Mouse (Mus musculus) lung, embryonic 15.5 days (tissue): Measurements from ENCODE around the gene Scap. TPM values are rescaled to one million over a fixed set of nuclear protein-coding genes. Genes with fewer than 3 reads are reported as not detected.
"Not testable (repeated sequence)": the region's sequence is repeated elsewhere in the genome, so short reads cannot be mapped to it uniquely, and the experiment has no call there.

Source experiments
- ATAC-seq: fragments of 200-750 bp; cut with Nextera tagmentation; 2 replicates; pipeline ENCODE4 v1.8.0; 2017; ENCODE audit warnings: moderate number of reproducible peaks, borderline replicate concordance; ENCODE audit not compliant: low FRiP score, low TSS enrichment; ENCODE audit errors: extremely low read depth
- H3K27ac ChIP-seq: fragments of 300-500 bp; sonication (generic); 2 replicates; pipeline ENCODE4 v1.5.1; 2015; ENCODE audit warnings: moderate library complexity, mild to moderate bottlenecking, inconsistent platforms
- H3K27me3 ChIP-seq: fragments of 300-500 bp; sonication (generic); 2 replicates; pipeline ENCODE4 v1.6.1; 2015; ENCODE audit warnings: inconsistent platforms
- H3K36me3 ChIP-seq: fragments of 300-500 bp; sonication (generic); 2 replicates; pipeline ENCODE4 v1.6.1; 2015; ENCODE audit warnings: inconsistent platforms
- H3K4me1 ChIP-seq: fragments of 300-500 bp; sonication (generic); 2 replicates; pipeline ENCODE4 v1.6.1; 2015; ENCODE audit warnings: inconsistent platforms
- H3K4me2 ChIP-seq: fragments of 300-500 bp; sonication (generic); 2 replicates; pipeline ENCODE4 v1.6.1; 2015; ENCODE audit warnings: inconsistent platforms, mild to moderate bottlenecking, moderate library complexity
- H3K4me3 ChIP-seq: fragments of 300-500 bp; sonication (generic); 2 replicates; pipeline ENCODE4 v1.5.1; 2015; ENCODE audit warnings: mild to moderate bottlenecking, inconsistent platforms
- H3K9ac ChIP-seq: fragments of 300-500 bp; sonication (generic); 2 replicates; pipeline ENCODE4 v1.6.1; 2015; ENCODE audit warnings: inconsistent platforms
- H3K9me3 ChIP-seq: fragments of 300-500 bp; sonication (generic); 2 replicates; pipeline ENCODE4 v1.6.1; 2016; ENCODE audit warnings: inconsistent platforms
- WGBS: fragments of 180-500 bp; shearing (Covaris S2); methylation state at CpG from one replicate; pipeline ENCODE4 v1.1.7; 2015; 5-methylcytosine and 5-hydroxymethylcytosine counted together
- polyA plus RNA-seq: library from polyadenylated mRNA; unstranded; fragments of >200 nt; fragmentation: Nextera tagmentation; extraction: Ambion mirVana; gene quantifications from 2 replicates; pipeline ENCODE4 v1.2.1, GENCODE M21; 2015

Gene Scap
- polyA plus RNA-seq, 1 experiment from 2014 or later, result 31.0 TPM

DNA sequence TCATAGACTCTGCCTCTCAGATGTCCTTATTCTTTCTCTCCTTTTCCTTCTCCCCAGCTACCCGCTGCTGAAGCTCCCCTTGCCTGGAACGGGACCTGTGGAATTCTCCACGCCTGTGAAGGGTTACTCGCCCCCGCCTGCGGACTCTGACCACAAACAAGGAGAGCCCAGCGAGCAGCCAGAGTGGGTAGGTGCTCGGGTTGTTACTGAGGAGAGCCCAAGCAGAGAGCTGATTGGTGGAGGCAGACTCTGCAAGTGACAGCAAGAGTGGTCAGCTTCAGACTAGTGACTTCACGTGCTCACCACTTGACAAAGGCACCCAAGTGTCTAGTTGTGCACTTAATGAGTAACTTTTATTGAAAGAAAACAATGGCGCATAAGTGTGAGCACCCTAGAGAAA is 29.2 kb downstream of the Scap start:
- H3K4me2 ChIP-seq, result no peak overlapping the region
- no peak overlapping the region for H3K4me3 ChIP-seq
- no peaks in the 10 kb centered on the region for H3K4me1 ChIP-seq
- H3K27me3 ChIP-seq, result no peaks in the 10 kb centered on the region
- no peak overlapping the region for H3K27ac ChIP-seq
- ATAC-seq, result no peak
- H3K9me3 ChIP-seq, result no peaks in the 10 kb centered on the region
- no peaks in the 10 kb centered on the region for H3K36me3 ChIP-seq
- H3K9ac ChIP-seq, result no peak overlapping the region
- 69% methylated on average over 10 of the region's 10 CpGs for WGBS

DNA sequence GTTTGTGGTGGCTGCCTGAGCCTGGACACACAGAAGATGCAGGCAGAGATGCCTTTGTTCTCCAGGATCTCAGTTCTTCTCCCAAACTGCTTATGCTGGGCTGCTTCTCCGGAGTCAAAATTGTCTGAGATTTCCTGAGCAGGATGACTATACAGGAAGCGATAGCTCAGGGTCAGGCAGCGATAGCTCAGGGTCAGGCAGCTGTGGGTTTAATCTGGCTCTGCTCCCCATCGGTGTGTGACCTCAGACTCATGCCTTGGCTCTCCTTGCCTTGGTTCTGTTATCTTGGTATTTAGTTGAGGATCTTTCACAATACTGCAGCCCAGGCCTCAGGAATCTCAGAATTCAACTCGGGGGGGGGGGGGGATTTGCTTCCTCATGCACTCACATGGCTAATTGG is 33.7 kb downstream of the Scap start:
- Histone ChIP-seq H3K9me3 (no peaks in the 10 kb centered on the region), H3K27ac (no peak overlapping the region), H3K27me3 (no peaks in the 10 kb centered on the region), H3K4me2 (no peak overlapping the region), H3K9ac (no peak overlapping the region), H3K36me3 (no peaks in the 10 kb centered on the region), H3K4me3 (no peak overlapping the region), H3K4me1 (no peaks in the 10 kb centered on the region)
- WGBS, result 50% methylated on average over 5 of the region's 5 CpGs
- no peak for ATAC-seq

DNA sequence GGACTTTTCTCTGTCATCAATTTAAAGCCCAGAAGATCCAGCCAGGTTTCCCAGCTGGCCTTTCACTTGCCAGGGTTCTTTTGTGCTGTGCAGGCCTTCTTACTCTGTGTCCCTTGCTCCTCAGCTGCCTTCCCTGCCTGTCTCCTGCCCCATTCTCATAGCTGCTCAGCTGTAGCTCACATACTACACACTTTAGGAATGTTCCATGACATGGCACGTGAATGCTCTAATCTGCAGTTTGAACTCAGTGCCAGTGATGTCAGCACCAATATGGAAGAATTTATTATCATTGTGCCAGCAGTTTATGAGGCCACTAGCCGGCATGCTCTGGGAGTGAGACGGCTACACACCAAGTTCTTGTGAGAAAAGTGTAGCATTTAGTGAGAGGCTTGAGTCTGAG is 36.8 kb downstream of the Scap start:
- Histone ChIP-seq H3K9me3 (no peaks in the 10 kb centered on the region), H3K27ac (no peak overlapping the region), H3K27me3 (no peaks in the 10 kb centered on the region), H3K9ac (no peak overlapping the region), H3K4me3 (no peak overlapping the region), H3K4me1 (no peaks in the 10 kb centered on the region), H3K4me2 (no peak overlapping the region), H3K36me3 (peaks cover 11% of the 10 kb centered on the region; the same call in 1 of the 2 replicates)
- 86% methylated on average over 3 of the region's 3 CpGs for WGBS
- ATAC-seq, result no peak

DNA sequence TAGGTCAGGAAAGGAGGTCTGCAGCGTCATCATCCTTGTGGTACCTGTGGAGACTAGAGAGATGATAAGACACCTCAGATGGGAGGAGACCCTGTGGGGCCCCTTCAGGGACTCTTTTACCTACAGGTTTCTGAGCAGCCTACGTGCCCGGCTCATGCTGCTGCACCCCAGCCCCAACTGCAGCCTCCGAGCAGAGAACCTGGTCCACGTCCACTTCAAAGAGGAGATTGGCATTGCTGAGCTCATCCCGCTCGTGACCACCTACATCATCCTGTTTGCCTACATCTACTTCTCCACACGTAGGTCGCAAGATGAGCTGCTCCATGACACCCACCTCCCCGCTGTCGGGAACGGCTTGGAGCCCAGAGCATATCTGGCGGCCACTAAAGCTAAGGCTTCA is 40.8 kb downstream of the Scap start:
- H3K9ac ChIP-seq, result no peak overlapping the region
- no peaks in the 10 kb centered on the region for H3K4me1 ChIP-seq
- no peaks in the 10 kb centered on the region for H3K9me3 ChIP-seq
- H3K27ac ChIP-seq, result no peak overlapping the region
- 90% methylated on average over 13 of the region's 13 CpGs for WGBS
- no peak overlapping the region for H3K4me3 ChIP-seq
- H3K4me2 ChIP-seq, result no peak overlapping the region
- H3K36me3 ChIP-seq, result peaks cover 21% of the 10 kb centered on the region
- H3K27me3 ChIP-seq, result no peaks in the 10 kb centered on the region
- no peak for ATAC-seq

DNA sequence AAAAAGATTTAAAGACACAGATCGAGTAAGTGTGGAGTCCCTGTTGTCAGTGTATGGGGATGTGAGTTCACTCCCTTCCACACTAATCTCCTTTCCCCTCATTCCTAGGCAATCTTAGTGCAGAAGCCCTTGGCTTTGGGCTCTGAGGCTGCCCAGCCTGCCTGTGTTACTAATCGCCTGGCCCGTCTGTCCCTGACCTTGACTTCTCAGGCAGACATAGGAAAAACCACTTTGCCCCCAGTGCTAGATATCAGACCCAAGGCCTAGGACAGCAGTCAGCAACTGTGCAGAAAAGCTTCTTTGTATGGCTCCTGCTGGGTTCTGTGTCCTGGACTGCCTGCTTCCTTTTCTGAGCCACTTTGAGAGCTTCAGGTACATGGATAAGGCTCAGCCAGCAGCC is 42.6 kb downstream of the Scap start:
- Histone ChIP-seq H3K9ac (no peak overlapping the region), H3K9me3 (no peaks in the 10 kb centered on the region), H3K4me3 (no peak overlapping the region), H3K27me3 (no peaks in the 10 kb centered on the region), H3K36me3 (peaks cover 21% of the 10 kb centered on the region), H3K4me1 (peaks cover under 1% of the 10 kb centered on the region; the same call in 1 of the 2 replicates), H3K4me2 (no peak overlapping the region), H3K27ac (no peak overlapping the region)
- ATAC-seq, result no peak
- 95% methylated on average over 3 of the region's 3 CpGs for WGBS

DNA sequence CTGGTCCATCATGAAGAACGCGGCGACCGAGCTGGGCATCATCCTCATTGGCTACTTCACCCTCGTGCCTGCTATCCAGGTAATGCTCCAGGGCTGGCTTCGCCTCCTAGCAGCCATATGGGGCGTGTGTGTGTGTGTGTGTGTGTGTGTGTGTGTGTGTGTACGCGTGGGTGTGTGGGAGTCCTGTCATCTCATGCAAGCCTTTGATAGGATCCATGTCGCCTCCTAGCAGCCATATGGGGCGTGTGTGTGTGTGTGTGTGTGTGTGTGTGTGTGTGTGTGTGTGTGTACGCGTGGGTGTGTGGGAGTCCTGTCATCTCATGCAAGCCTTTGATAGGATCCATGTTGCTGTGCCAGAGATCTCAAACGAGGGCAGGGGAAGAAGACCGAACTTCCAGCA is 44.6 kb downstream of the Scap start:
- not testable (repeated sequence) for H3K27me3 ChIP-seq, H3K4me1 ChIP-seq, H3K4me3 ChIP-seq, H3K4me2 ChIP-seq, H3K27ac ChIP-seq, H3K9me3 ChIP-seq, H3K9ac ChIP-seq, ATAC-seq
- peaks cover 21% of the 10 kb centered on the region for H3K36me3 ChIP-seq
- 84% methylated on average over 14 of the region's 15 CpGs for WGBS

DNA sequence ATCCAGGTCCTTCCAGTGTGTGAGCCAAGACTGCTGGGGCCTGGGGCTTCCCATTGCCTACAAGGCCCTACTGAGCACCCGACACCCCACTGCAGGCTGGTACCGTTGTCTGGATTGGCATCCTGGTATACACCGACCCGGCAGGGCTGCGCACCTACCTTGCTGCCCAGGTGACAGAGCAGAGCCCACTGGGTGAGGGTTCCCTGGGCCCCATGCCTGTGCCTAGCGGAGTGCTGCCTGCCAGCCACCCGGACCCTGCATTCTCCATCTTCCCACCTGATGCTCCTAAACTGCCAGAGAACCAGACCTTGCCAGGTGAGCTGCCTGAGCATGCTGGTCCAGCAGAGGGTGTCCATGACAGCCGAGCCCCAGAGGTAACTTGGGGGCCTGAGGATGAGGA is 46.3 kb downstream of the Scap start:
- Histone ChIP-seq H3K27me3 (no peaks in the 10 kb centered on the region), H3K4me1 (peaks cover 2% of the 10 kb centered on the region; the same call in 1 of the 2 replicates), H3K27ac (no peak overlapping the region), H3K9me3 (no peaks in the 10 kb centered on the region), H3K36me3 (peaks cover 20% of the 10 kb centered on the region), H3K4me3 (no peak overlapping the region), H3K9ac (no peak overlapping the region), H3K4me2 (no peak overlapping the region)
- 96% methylated on average over 8 of the region's 8 CpGs for WGBS
- ATAC-seq, result no peak

DNA sequence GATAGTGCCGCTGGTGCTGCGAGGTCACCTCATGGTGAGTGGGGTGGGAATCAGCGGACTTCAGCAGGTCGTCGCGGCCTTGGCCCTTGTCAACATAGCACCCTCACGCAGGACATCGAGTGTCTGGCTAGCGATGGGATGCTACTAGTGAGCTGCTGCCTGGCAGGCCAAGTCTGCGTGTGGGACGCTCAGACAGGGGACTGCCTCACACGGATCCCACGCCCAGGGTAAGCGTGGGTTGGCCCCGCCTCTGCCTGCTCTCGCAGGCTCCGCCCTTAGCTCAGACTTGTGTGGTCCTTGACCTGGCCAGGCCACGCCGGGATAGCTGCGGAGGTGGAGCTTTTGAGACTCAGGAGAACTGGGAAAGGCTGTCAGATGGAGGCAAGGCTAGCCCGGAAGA is 47.6 kb downstream of the Scap start:
- ATAC-seq, result peak; percentile 27; the same call in 1 of the 2 replicates
- 27% methylated on average over 21 of the region's 21 CpGs for WGBS
- no peak overlapping the region for H3K27ac ChIP-seq
- H3K27me3 ChIP-seq, result no peaks in the 10 kb centered on the region
- peaks cover 2% of the 10 kb centered on the region; the same call in 1 of the 2 replicates for H3K4me1 ChIP-seq
- H3K36me3 ChIP-seq, result peaks cover 31% of the 10 kb centered on the region
- H3K9ac ChIP-seq, result no peak overlapping the region
- H3K9me3 ChIP-seq, result no peaks in the 10 kb centered on the region
- no peak overlapping the region for H3K4me3 ChIP-seq
- H3K4me2 ChIP-seq, result peak overlapping the region; percentile 23; the same call in 1 of the 2 replicates

DNA sequence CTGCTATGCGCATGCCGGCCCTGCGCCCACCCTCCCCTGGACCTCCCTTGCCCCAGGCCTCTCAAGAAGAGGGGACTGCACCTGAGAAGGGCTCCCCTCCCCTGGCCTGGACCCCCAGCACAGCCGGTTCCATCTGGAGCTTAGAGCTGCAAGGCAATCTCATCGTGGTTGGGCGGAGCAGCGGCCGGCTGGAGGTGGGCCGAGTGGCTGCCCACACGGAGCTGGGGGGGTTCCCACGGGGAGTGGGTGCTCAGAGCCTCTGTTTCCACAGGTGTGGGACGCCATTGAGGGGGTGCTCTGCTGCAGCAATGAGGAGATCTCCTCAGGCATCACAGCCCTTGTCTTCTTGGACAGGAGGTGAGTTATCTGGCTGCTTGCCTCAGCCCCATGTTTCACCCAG is 48.2 kb downstream of the Scap start:
- WGBS, result 71% methylated on average over 11 of the region's 12 CpGs
- no peaks in the 10 kb centered on the region for H3K9me3 ChIP-seq
- no peak overlapping the region for H3K9ac ChIP-seq
- H3K4me2 ChIP-seq, result no peak overlapping the region
- peaks cover 36% of the 10 kb centered on the region for H3K36me3 ChIP-seq
- H3K27ac ChIP-seq, result no peak overlapping the region
- H3K4me1 ChIP-seq, result peaks cover 2% of the 10 kb centered on the region; the same call in 1 of the 2 replicates
- no peak overlapping the region for H3K4me3 ChIP-seq
- no peak for ATAC-seq
- no peaks in the 10 kb centered on the region for H3K27me3 ChIP-seq

DNA sequence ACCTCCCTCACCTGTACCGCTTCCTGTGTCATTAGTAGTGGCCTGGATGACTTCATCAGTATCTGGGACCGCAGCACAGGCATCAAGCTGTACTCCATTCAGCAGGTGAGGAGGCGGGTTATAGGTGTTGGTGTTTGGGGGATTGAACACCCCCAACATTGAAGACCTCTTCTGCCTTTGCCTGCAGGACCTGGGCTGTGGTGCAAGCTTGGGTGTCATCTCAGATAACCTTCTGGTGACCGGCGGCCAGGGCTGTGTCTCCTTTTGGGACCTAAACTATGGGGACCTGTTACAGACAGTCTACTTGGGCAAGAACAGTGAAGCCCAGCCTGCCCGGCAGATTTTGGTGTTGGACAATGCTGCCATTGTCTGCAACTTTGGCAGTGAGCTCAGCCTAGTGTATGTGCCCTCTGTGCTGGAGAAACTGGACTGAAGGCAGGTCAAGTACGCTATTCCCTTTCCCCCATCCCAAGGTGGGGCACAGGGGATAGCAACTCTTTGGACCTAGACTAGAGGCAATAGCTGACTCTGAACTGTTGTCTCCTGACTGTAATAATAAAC is 51.4 kb downstream of the Scap start:
- no peak overlapping the region for H3K9ac ChIP-seq
- WGBS, result 83% methylated on average over 7 of the region's 7 CpGs
- no peak overlapping the region for H3K4me2 ChIP-seq
- H3K9me3 ChIP-seq, result no peaks in the 10 kb centered on the region
- no peak overlapping the region for H3K4me3 ChIP-seq
- ATAC-seq, result no peak
- H3K36me3 ChIP-seq, result peaks cover 54% of the 10 kb centered on the region
- H3K27ac ChIP-seq, result no peak overlapping the region
- H3K4me1 ChIP-seq, result peaks cover 2% of the 10 kb centered on the region; the same call in 1 of the 2 replicates
- H3K27me3 ChIP-seq, result no peaks in the 10 kb centered on the region

DNA sequence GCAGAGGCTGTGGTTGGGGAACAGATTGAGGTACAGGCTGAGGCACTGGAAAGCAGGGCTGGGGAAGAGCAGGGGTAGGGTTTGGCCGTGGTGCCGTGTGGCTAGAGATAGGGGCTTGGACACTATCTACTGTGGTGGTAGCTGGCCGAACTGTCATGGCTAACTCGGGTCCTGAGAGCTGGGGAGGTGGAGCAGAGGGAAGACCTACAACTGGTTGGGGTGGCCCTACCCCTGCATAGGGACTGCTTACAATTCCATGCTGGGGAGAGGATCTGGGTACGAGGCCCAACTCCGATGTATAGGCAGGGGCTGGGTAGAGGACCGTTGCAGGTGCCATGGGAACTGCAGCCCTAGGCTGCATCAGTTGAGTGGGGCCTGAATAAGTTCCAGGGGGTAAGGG is 54.9 kb downstream of the Scap start:
- ATAC-seq, result no peak
- Histone ChIP-seq H3K9me3 (no peaks in the 10 kb centered on the region), H3K9ac (no peak overlapping the region), H3K27me3 (no peaks in the 10 kb centered on the region), H3K4me1 (no peaks in the 10 kb centered on the region), H3K27ac (no peak overlapping the region), H3K4me2 (no peak overlapping the region), H3K36me3 (peaks cover 86% of the 10 kb centered on the region), H3K4me3 (no peak overlapping the region)
- WGBS, result 89% methylated on average over 7 of the region's 7 CpGs

DNA sequence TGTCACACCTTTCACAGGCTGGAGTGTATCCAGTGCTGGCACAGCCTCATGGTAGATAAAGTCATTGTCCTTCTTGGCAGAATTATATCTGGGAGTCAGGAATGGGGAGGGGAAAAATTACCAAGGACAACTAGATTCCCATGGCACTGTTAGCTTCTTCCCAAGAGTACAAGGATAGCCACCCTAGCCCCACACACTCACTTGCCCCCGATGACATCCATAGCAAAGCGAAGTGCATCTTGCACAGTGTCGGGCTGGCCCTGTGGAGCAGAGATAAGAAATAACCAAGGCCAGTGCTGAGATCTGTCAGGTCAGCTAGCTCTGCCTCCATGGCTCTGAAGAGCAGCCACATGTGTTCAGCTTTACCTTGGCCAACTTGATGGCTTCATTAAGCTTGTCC is 57.8 kb downstream of the Scap start:
- H3K9me3 ChIP-seq, result no peaks in the 10 kb centered on the region
- no peak overlapping the region for H3K4me3 ChIP-seq
- no peak overlapping the region for H3K4me2 ChIP-seq
- no peaks in the 10 kb centered on the region for H3K4me1 ChIP-seq
- H3K9ac ChIP-seq, result no peak overlapping the region
- peaks cover 72% of the 10 kb centered on the region for H3K36me3 ChIP-seq
- ATAC-seq, result no peak
- no peak overlapping the region for H3K27ac ChIP-seq
- WGBS, result 91% methylated on average over 3 of the region's 3 CpGs
- no peaks in the 10 kb centered on the region for H3K27me3 ChIP-seq

DNA sequence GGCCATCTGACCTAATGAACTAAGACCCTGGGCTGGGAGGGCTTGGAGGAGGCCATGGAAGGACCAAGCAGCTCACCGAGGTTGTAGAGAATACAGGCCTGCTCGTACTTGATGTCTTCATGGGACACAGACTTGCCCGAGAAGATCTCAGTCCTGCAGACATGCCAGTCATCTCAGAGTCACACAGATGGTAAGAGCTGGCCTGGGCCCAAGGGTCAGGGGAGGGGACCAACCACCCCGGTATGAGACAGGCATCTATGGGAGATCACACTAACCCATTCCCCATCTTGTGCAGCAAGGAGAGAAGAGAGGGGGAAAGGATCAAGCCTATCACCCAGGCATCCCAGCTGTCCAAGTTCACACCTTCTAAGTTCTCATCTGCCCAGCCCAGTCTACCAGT is 60.2 kb downstream of the Scap start:
- 89% methylated on average over 4 of the region's 4 CpGs for WGBS
- no peak overlapping the region for H3K4me3 ChIP-seq
- H3K36me3 ChIP-seq, result peaks cover 57% of the 10 kb centered on the region
- no peak overlapping the region for H3K4me2 ChIP-seq
- H3K9ac ChIP-seq, result no peak overlapping the region
- H3K9me3 ChIP-seq, result no peaks in the 10 kb centered on the region
- H3K27ac ChIP-seq, result no peak overlapping the region
- ATAC-seq, result no peak
- H3K4me1 ChIP-seq, result no peaks in the 10 kb centered on the region
- no peaks in the 10 kb centered on the region for H3K27me3 ChIP-seq
